Mouse (Mus musculus) heart, postnatal 4 days (tissue): ENCODE measurements around the gene Plb1. TPM values are rescaled to one million over a fixed set of nuclear protein-coding genes. Genes with fewer than 3 reads are reported as not detected.

Experiments used
- DNase-seq: peaks from one replicate; pipeline ENCODE4 v3.0.0; 2021
- total RNA-seq, 2 experiments: library from RNA; stranded (reverse); gene quantifications; 2 replicates each; pipeline ENCODE4 v1.2.3; 2021

Gene Plb1
- 1 to 10 TPM; 3.9 to 4.7 TPM for total RNA-seq

GRCm38 (mm10) chr5:32232474-32232873 lies at the start of gene Plb1:
TSS of gene Plb1 (plus strand) at chr5:32232708.
- DNase-seq, result no peak

- no peak for DNase-seq
Measured at GRCm38 (mm10) chr5:32182885-32183629, 49.5 kb upstream of the Plb1 start.

GRCm38 (mm10) chr5:32187717-32188116 lies 44.8 kb upstream of the Plb1 start:
- DNase-seq, result no peak

- no peak for DNase-seq
Measured at GRCm38 (mm10) chr5:32191259-32191658, 41.2 kb upstream of the Plb1 start.

- DNase-seq, result peak; percentile 43
Measured at GRCm38 (mm10) chr5:32192016-32192845, 40.3 kb upstream of the Plb1 start.

- DNase-seq, result no peak
Measured at GRCm38 (mm10) chr5:32194236-32194635, 38.3 kb upstream of the Plb1 start.

- no peak for DNase-seq
Measured at GRCm38 (mm10) chr5:32195857-32196609, 36.5 kb upstream of the Plb1 start.

- peak; percentile 97 for DNase-seq
Measured at GRCm38 (mm10) chr5:32197698-32198097, 34.8 kb upstream of the Plb1 start.

GRCm38 (mm10) chr5:32199136-32199535 lies 33.4 kb upstream of the Plb1 start:
- DNase-seq, result no peak

- DNase-seq, result no peak
Measured at GRCm38 (mm10) chr5:32199594-32199993, 32.9 kb upstream of the Plb1 start.

GRCm38 (mm10) chr5:32204653-32205052 lies 27.9 kb upstream of the Plb1 start:
- DNase-seq, result no peak

- DNase-seq, result no peak
Measured at GRCm38 (mm10) chr5:32206726-32207125, 25.8 kb upstream of the Plb1 start.

- no peak for DNase-seq
Measured at GRCm38 (mm10) chr5:32208460-32208859, 24.0 kb upstream of the Plb1 start.

GRCm38 (mm10) chr5:32211011-32211410 lies 21.5 kb upstream of the Plb1 start:
- DNase-seq, result no peak

GRCm38 (mm10) chr5:32213746-32214145 lies 18.8 kb upstream of the Plb1 start:
- DNase-seq, result no peak

- peak; percentile 60 for DNase-seq
Measured at GRCm38 (mm10) chr5:32215510-32215909, 17.0 kb upstream of the Plb1 start.

- DNase-seq, result no peak
Measured at GRCm38 (mm10) chr5:32216465-32216864, 16.0 kb upstream of the Plb1 start.

GRCm38 (mm10) chr5:32217477-32217876 lies 15.0 kb upstream of the Plb1 start:
- DNase-seq, result no peak

GRCm38 (mm10) chr5:32230372-32230771 lies 2.1 kb upstream of the Plb1 start:
- peak; percentile 52 for DNase-seq

- DNase-seq, result no peak
Measured at GRCm38 (mm10) chr5:32239337-32239736, 6.8 kb downstream of the Plb1 start.

GRCm38 (mm10) chr5:32240741-32241140 lies 8.2 kb downstream of the Plb1 start:
- DNase-seq, result no peak

- DNase-seq, result no peak
Measured at GRCm38 (mm10) chr5:32243286-32243885, 10.9 kb downstream of the Plb1 start.

GRCm38 (mm10) chr5:32245385-32245784 lies 12.9 kb downstream of the Plb1 start:
- DNase-seq, result no peak
